Mouse (Mus musculus) CH12.LX (cell line): ENCODE data around the gene Tmco1. TPM values are rescaled to one million over a fixed set of nuclear protein-coding genes. Genes with fewer than 3 reads are reported as not detected.

Source experiments
- DNase-seq: peaks from one replicate; pipeline ENCODE4 v3.0.0-alpha.2; 2013; ENCODE audit errors: extremely low read depth
- H3K27ac ChIP-seq: 2 replicates; pipeline ENCODE4 v1.5.1; 2012; ENCODE audit warnings: low read depth, mild to moderate bottlenecking, control low read depth, moderate library complexity; ENCODE audit not compliant: insufficient read depth
- H3K27me3 ChIP-seq: replicated peaks from 2 replicates; pipeline ENCODE3; 2012; ENCODE audit warnings: inconsistent platforms
- H3K36me3 ChIP-seq, 2 experiments: replicated peaks in 1 of 2; 2 replicates each; pipeline versions ENCODE3 to v1.6.1; 2012; ENCODE audit warnings: inconsistent platforms in 1 of 2, low read length in 1 of 2, mild to moderate bottlenecking in 1 of 2, mixed read lengths in 1 of 2, moderate library complexity in 1 of 2; ENCODE audit not compliant: control insufficient read depth in 1 of 2, insufficient read depth in 1 of 2
- H3K4me1 ChIP-seq, 2 experiments: 2 replicates each; pipeline ENCODE4 v1.6.1; 2012; ENCODE audit warnings: inconsistent platforms in 1 of 2, moderate library complexity in 1 of 2; ENCODE audit not compliant: insufficient read depth in 2 of 2, control insufficient read depth in 1 of 2
- H3K4me2 ChIP-seq: 2 replicates; pipeline ENCODE4 v1.6.1; 2012; ENCODE audit warnings: low read depth, mild to moderate bottlenecking, control low read depth; ENCODE audit not compliant: poor library complexity, insufficient read depth, severe bottlenecking
- H3K4me3 ChIP-seq, 3 experiments: fragments of 150-350 bp in 1 of 3; sonication (generic) in 1 of 3; replicated peaks in 1 of 3; 2 replicates each; pipeline versions ENCODE3 to v1.5.1; 2011 to 2012; ENCODE audit warnings: low read depth in 2 of 3, low read length in 2 of 3, mild to moderate bottlenecking in 2 of 3, moderate library complexity in 2 of 3, control low read depth in 1 of 3, improper control_type of control experiment in 1 of 3, inconsistent platforms in 1 of 3, mixed read lengths in 1 of 3; ENCODE audit not compliant: poor library complexity in 1 of 3
- H3K79me2 ChIP-seq: replicated peaks from 2 replicates; pipeline ENCODE4 v1.6.1; 2012; ENCODE audit warnings: mild to moderate bottlenecking, moderate library complexity; ENCODE audit not compliant: control insufficient read depth, poor library complexity, insufficient read depth, severe bottlenecking; ENCODE audit errors: extremely low read depth
- H3K9ac ChIP-seq: 2 replicates; pipeline ENCODE4 v1.6.1; 2012; ENCODE audit warnings: low read depth, mild to moderate bottlenecking, control low read depth, moderate library complexity; ENCODE audit not compliant: insufficient read depth
- H3K9me3 ChIP-seq: replicated peaks from 2 replicates; pipeline ENCODE3; 2012; ENCODE audit warnings: low read length, inconsistent platforms, mixed read lengths
- BHLHE40 ChIP-seq: IDR thresholded peaks from 2 replicates; pipeline ENCODE4 v1.6.1; 2011; ENCODE audit warnings: mild to moderate bottlenecking, low read depth, low read length, improper control_type of control experiment
- CHD1 ChIP-seq: IDR thresholded peaks from 2 replicates; pipeline ENCODE4 v1.6.1; 2012; ENCODE audit warnings: low read depth, low read length, improper control_type of control experiment, inconsistent platforms
- E2F4 ChIP-seq: IDR thresholded peaks from 2 replicates; pipeline ENCODE4 v1.6.1; 2011; ENCODE audit warnings: low read depth, low read length, improper control_type of control experiment; ENCODE audit not compliant: insufficient replicate concordance
- ELF1 ChIP-seq: IDR thresholded peaks from 2 replicates; pipeline ENCODE4 v1.6.1; 2014; ENCODE audit warnings: low read depth, mild to moderate bottlenecking, inconsistent platforms, low read length, improper control_type of control experiment
- EP300 ChIP-seq: IDR thresholded peaks from 2 replicates; pipeline ENCODE4 v1.6.1; 2011; ENCODE audit warnings: low read length, improper control_type of control experiment
- ETS1 ChIP-seq: conservative IDR thresholded peaks from 2 replicates; pipeline ENCODE4 v1.6.1; 2012; ENCODE audit warnings: low read depth, mild to moderate bottlenecking, inconsistent platforms, low read length, improper control_type of control experiment, moderate library complexity
- GABPA ChIP-seq: IDR thresholded peaks from 2 replicates; pipeline ENCODE4 v1.6.1; 2012; ENCODE audit warnings: low read depth, low read length, improper control_type of control experiment, inconsistent platforms; ENCODE audit not compliant: insufficient replicate concordance
- HCFC1 ChIP-seq: IDR thresholded peaks from 2 replicates; pipeline ENCODE4 v1.6.1; 2012; ENCODE audit warnings: low read depth, mild to moderate bottlenecking, inconsistent platforms, low read length, improper control_type of control experiment
- IRF4 ChIP-seq: IDR thresholded peaks from 2 replicates; pipeline ENCODE4 v1.6.1; 2014; ENCODE audit warnings: low read depth, mild to moderate bottlenecking, inconsistent platforms, low read length, improper control_type of control experiment
- JUND ChIP-seq: conservative IDR thresholded peaks from 2 replicates; pipeline ENCODE4 v1.6.1; 2011; ENCODE audit warnings: low read depth, low read length, improper control_type of control experiment
- KAT2A ChIP-seq: IDR thresholded peaks from 2 replicates; pipeline ENCODE4 v1.6.1; 2012; ENCODE audit warnings: low read length, improper control_type of control experiment, inconsistent platforms; ENCODE audit not compliant: insufficient replicate concordance
- MAX ChIP-seq: IDR thresholded peaks from 2 replicates; pipeline ENCODE4 v1.6.1; 2011; ENCODE audit warnings: low read length, improper control_type of control experiment
- MAZ ChIP-seq: IDR thresholded peaks from 2 replicates; pipeline ENCODE4 v1.6.1; 2012; ENCODE audit warnings: low read depth, mild to moderate bottlenecking, inconsistent platforms, low read length, improper control_type of control experiment, moderate library complexity
- MXI1 ChIP-seq: IDR thresholded peaks from 2 replicates; pipeline ENCODE4 v1.6.1; 2011; ENCODE audit warnings: mild to moderate bottlenecking, low read depth, low read length, improper control_type of control experiment
- MYC ChIP-seq: IDR thresholded peaks from 2 replicates; pipeline ENCODE4 v1.6.1; 2011; ENCODE audit warnings: low read depth, mild to moderate bottlenecking, improper control_type of control experiment, low read length
- NRF1 ChIP-seq: IDR thresholded peaks from 2 replicates; pipeline ENCODE4 v1.6.1; 2014; ENCODE audit warnings: low read depth, mild to moderate bottlenecking, inconsistent platforms, low read length, improper control_type of control experiment, moderate library complexity
- POLR2A ChIP-seq: IDR thresholded peaks from 2 replicates; pipeline ENCODE4 v1.6.1; 2011; ENCODE audit warnings: low read depth, mild to moderate bottlenecking, improper control_type of control experiment, low read length
- RCOR1 ChIP-seq: conservative IDR thresholded peaks from 2 replicates; pipeline ENCODE4 v1.6.1; 2012; ENCODE audit warnings: low read depth, mild to moderate bottlenecking, inconsistent platforms, low read length, improper control_type of control experiment
- SIN3A ChIP-seq: IDR thresholded peaks from 2 replicates; pipeline ENCODE4 v1.6.1; 2012; ENCODE audit warnings: low read length, improper control_type of control experiment, inconsistent platforms
- SMC3 ChIP-seq: IDR thresholded peaks from 2 replicates; pipeline ENCODE4 v1.6.1; 2011; ENCODE audit warnings: low read depth, low read length, improper control_type of control experiment
- TBP ChIP-seq: conservative IDR thresholded peaks from 2 replicates; pipeline ENCODE4 v1.6.1; 2011; ENCODE audit warnings: low read depth, low read length, improper control_type of control experiment
- UBTF ChIP-seq: IDR thresholded peaks from 2 replicates; pipeline ENCODE4 v1.6.1; 2012; ENCODE audit warnings: low read depth, mild to moderate bottlenecking, inconsistent platforms, low read length, improper control_type of control experiment, moderate library complexity
- USF1 ChIP-seq: IDR thresholded peaks from 2 replicates; pipeline ENCODE4 v1.6.1; 2014; ENCODE audit warnings: low read depth, mild to moderate bottlenecking, inconsistent platforms, low read length, improper control_type of control experiment
- USF2 ChIP-seq: conservative IDR thresholded peaks from 2 replicates; pipeline ENCODE4 v1.6.1; 2011; ENCODE audit warnings: low read depth, low read length, improper control_type of control experiment
- ZC3H11A ChIP-seq: IDR thresholded peaks from 2 replicates; pipeline ENCODE4 v1.6.1; 2012; ENCODE audit warnings: low read depth, mild to moderate bottlenecking, inconsistent platforms, low read length, improper control_type of control experiment
- ZNF384 ChIP-seq: IDR thresholded peaks from 2 replicates; pipeline ENCODE4 v1.6.1; 2012; ENCODE audit warnings: low read depth, low read length, improper control_type of control experiment, inconsistent platforms
- dilution Hi-C: fragments of 300-500 bp; cut with MboI; formaldehyde crosslinking; loops from 2 replicates; pipeline ENCODE4 v1.14.3; 2020; ENCODE audit warnings: low sequenced_read_pairs; ENCODE audit not compliant: extremely low pct_unique_long_range_greater_than_20kb, extremely low pct_ligation_motif_present
- in situ Hi-C: fragments of 300-500 bp; cut with MboI; formaldehyde crosslinking; loops from 3 replicates; pipeline ENCODE4 v1.14.3; 2019; ENCODE audit warnings: low sequenced_read_pairs, low pct_ligation_motif_present, low pct_unique_long_range_greater_than_20kb, mixed read lengths
- polyA plus RNA-seq: library from polyadenylated mRNA; unstranded; fragments of >175 nt; gene quantifications from 2 replicates; pipeline ENCODE4 v1.2.1, GENCODE M21; 2012; ENCODE audit warnings: low read depth; ENCODE audit not compliant: insufficient read length
- total RNA-seq, 2 experiments: library from RNA; depleted of rRNA; stranded (reverse); fragments of 300-350 nt in 1 of 2; fragments of >200 nt in 1 of 2; gene quantifications; 2 replicates each; pipeline ENCODE4 v1.2.3; 2012 to 2014

The Tmco1 gene
- total and polyA plus RNA-seq, 3 experiments, result 80.6 to 153 (median 127) TPM

GRCm38 (mm10) chr1:167262489-167263041, 45.6 kb upstream of the Tmco1 start:
- Histone ChIP-seq H3K9ac (no peak overlapping the region), H3K9me3 (peaks cover 2% of the 10 kb centered on the region), H3K27ac (no peak overlapping the region), H3K4me1 (peaks cover 7 to 27% of the 10 kb centered on the region in 2 experiments), H3K36me3 (peaks cover 17 to 84% of the 10 kb centered on the region in 2 experiments), H3K4me3 (no peak overlapping the region), H3K79me2 (peaks cover 88% of the 10 kb centered on the region), H3K4me2 (no peak overlapping the region), H3K27me3 (no peaks in the 10 kb centered on the region)
- TF ChIP-seq MXI1, result no peak
- no peak for TF ChIP-seq ETS1
- no peak for TF ChIP-seq E2F4
- no peak for TF ChIP-seq MYC
- TF ChIP-seq TBP, result no peak
- TF ChIP-seq CHD1, result no peak
- TF ChIP-seq ZNF384, result no peak
- TF ChIP-seq JUND, result no peak
- no peak for TF ChIP-seq EP300
- no peak for TF ChIP-seq KAT2A
- TF ChIP-seq POLR2A, result no peak
- TF ChIP-seq ZC3H11A, result no peak
- TF ChIP-seq IRF4, result no peak
- no peak for TF ChIP-seq SIN3A
- TF ChIP-seq BHLHE40, result no peak
- TF ChIP-seq USF1, result no peak
- TF ChIP-seq MAX, result no peak
- no peak for TF ChIP-seq UBTF
- in situ Hi-C loops (no loop called here), dilution Hi-C loops (no loop called here)
- no peak for DNase-seq

DNA sequence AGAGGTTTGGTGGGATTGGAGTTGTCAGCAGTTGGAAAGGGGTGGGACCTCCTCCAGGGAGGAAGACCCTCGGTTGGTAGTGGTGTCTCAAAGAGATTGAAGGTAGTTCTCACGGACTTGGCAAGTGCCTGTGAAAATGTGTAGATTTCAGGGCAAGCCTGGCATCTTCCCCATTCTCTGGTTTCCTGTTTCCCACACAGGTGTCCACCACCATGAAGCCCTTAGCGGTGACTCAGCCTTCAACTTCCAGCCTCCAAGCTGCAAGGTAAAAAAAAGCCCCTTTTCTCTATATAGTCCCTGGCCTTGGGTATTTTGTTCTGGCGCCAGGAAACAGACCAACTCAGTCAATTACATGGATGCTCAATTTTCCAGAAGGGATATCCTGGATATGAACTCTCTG, 42.8 kb upstream of the Tmco1 start:
- Histone ChIP-seq H3K4me3 (no peak overlapping the region), H3K27me3 (no peaks in the 10 kb centered on the region), H3K79me2 (peaks cover 94% of the 10 kb centered on the region), H3K4me1 (peaks cover 24 to 53% of the 10 kb centered on the region in 2 experiments), H3K27ac (no peak overlapping the region), H3K4me2 (no peak overlapping the region)
- dilution Hi-C loops (no loop called here), in situ Hi-C loops (no loop called here)
- no peak for DNase-seq
- TF ChIP-seq CHD1 (no peak), GABPA (no peak), KAT2A (no peak), NRF1 (no peak), MAZ (no peak), MYC (no peak), USF2 (no peak), EP300 (no peak), JUND (no peak), HCFC1 (no peak), ELF1 (no peak), RCOR1 (no peak), BHLHE40 (no peak), MAX (no peak), SMC3 (no peak)
- TF ChIP-seq, all 38 proteins: peak for 0
- Histone ChIP-seq H3K9ac (no peak overlapping the region), H3K36me3 (peaks cover 14 to 78% of the 10 kb centered on the region in 2 experiments), H3K9me3 (no peaks in the 10 kb centered on the region)
